Mouse (Mus musculus) gastrocnemius, adult 18-20 months (tissue): ENCODE measurements around the gene Ube2r2. TPM values are rescaled to one million over a fixed set of nuclear protein-coding genes. Genes with fewer than 3 reads are reported as not detected.

Experiments
- DNase-seq: peaks from one replicate; pipeline ENCODE4 v3.0.0; 2021; ENCODE audit warnings: low spot score
- long read RNA-seq, 2 experiments: library from polyadenylated mRNA; stranded (forward); transcript quantifications; one replicate each; pipeline ENCODE4 v2.0.0; 2021
- total RNA-seq, 2 experiments: library from RNA; stranded (reverse); gene quantifications; 2 replicates each; pipeline ENCODE4 v1.2.3; 2021

The Ube2r2 gene
- 100 to 1,000 TPM; 154 to 205 TPM for total RNA-seq
- long read RNA-seq, experiment 1, transcript Ube2r2-201 (5 exons, 3,600 nt): major isoform, 358 of 381 reads
- long read RNA-seq, experiment 1, partial matches to known transcripts: 1 of 381 reads
- long read RNA-seq, experiment 1, other reads (novel, unspliced or antisense): 22 of 381 reads
- long read RNA-seq, experiment 2, transcript Ube2r2-201 (5 exons, 3,600 nt): major isoform, 381 of 397 reads
- long read RNA-seq, experiment 2, partial matches to known transcripts: 0 of 397 reads
- long read RNA-seq, experiment 2, other reads (novel, unspliced or antisense): 14 of 397 reads

DNA sequence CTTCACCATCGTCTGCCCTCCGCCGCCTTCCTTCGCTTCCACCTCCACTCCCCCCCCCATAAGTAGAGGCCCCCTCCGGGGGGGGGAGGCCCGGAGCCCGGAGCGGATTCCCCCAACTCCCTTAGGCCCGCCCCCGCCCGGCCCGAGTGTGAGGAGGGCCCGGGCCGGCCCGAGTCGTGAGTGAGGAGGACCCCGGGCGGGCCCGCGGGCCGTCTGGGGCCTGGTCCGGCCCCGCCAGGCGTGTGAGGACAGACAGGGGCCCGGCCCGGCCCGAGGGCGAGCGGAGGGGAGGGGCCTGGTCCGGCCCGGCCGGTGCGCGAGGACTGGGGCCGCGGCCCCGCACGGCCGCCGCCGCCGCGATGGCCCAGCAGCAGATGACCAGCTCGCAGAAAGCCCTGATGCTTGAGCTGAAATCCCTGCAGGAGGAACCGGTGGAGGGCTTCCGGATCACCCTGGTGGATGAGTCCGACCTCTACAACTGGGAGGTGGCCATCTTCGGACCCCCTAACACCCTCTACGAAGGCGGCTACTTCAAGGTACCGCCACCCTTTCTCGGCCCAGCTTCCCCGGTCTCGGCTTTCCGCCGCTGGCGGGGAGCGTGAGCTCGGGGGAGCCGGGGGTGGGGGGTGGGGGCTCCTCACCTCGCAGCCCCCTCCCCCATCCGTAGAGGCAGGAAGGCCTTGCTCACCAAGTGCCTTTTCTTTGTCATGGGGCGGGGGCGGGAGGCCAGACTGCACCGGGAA, at the start of gene Ube2r2:
Gene Ube2r2, plus strand, starts transcription at position 33 of the 743 bp plus-strand sequence.
- peak; percentile 54 for DNase-seq

DNA sequence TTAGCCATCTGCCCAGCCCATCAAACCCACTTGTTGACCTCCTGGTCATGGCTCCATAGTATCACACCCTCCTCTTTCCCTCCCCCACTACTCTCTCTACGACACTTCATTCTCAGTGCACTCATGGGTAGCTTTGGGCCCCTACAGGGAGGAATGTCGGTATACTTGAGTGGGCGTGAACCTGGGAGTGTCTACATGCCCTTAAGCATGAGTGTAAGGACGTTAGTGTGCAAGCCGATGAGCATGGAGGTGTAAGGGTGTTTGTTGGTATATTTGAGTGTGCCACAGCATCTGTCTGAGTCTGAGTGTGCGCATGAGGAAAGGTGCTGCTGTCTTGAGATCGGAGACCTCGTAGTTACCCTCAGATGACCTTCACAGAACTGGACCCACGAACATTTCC, 48.6 kb upstream of the Ube2r2 start:
- no peak for DNase-seq

DNA sequence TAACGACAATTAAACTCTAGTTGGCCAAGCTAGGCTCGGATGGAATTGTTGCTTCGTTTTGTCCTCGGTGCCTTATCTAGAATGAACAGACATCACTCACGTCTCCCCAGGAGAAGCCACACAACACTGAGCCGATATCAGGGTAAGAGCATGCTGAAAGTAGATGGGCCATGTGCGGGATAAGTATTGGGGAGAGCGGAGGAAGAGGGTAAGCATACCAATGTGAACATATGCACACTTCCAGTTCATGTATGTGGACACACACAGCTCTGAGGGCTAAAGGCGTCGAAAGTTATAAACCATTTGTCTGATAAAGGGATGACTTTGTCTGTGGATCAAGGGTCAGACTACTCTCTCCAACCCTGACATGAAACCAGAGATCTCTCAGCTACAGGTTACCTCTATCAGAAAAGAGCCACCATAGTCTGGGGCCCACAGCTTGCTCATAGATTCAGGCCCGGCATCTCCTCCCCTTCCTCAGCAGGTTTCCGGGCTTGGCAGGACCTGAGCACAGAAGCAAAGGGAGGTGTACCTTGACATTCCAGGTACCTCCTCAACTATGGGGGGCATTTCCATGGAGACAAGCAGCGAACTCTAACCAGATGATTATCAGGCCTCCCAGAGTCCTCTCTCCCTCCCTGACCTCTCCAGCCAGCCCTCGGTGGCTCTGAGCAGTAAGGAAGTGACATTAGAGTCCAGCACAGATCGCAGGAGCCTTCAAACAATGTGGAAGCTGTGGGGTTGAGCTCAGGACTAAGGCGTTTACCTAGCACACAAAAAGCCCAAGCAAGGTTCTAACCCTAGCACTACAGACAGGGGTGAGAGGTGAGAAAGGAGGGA, 47.9 kb upstream of the Ube2r2 start:
- DNase-seq: no peak

DNA sequence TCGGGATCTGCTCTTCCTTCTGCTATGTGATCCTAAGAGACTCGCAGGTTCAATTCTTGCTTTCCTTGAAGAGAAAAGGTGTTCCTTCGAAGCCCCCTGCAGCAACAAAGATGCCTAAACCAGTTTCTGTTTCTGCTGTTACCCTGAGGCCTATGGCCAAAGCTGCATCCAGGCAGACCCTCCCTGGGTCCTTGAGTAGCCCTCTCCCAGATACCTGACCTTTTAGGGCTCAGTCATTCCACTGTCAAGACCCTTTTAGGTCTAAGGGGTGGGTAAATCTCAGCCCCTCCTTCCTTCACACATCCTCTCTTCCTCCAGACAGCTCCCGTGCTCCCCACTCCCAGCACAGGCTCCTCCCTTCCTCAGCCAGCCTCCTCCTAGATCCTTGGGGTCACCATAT, 46.4 kb upstream of the Ube2r2 start:
- DNase-seq: no peak

DNA sequence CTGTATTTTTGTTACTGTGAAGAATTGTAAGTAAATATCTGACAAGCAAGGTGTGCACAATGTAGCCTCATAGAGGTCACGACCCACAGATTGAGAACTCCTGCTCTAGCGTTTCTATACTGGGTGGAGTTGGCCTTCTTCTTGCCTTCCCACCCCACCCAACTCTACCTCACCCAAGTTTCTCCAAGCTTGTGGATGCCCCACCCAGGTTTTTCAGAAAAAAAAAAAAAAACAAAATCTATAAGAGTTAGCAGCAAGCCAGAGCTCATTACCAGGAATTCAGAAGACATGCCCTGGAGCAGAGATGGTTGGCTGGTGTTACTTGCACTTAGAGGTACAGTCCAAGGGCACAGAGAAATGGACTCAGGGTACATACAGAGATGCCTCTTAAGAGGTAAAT, 45.8 kb upstream of the Ube2r2 start:
- no peak for DNase-seq

DNA sequence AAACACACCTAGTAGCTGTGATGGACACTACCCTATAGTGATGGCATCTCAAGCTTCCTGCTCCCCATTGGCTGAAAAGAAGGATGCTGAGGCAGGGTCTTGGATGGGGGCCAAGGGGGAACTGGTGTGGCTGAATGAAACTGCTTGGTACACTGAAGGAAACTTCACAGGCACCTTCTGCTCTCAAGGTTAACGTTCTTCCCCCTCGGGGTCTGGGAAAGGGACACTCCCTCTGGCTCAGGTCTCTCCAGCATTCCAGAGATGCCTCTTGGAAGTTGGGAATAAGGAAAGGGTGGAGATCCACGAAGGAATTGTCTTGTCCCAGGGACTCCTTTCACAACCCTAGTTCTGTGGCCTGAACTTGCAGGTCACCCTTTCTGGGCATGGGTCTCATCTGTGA, 44.2 kb upstream of the Ube2r2 start:
- DNase-seq: no peak

DNA sequence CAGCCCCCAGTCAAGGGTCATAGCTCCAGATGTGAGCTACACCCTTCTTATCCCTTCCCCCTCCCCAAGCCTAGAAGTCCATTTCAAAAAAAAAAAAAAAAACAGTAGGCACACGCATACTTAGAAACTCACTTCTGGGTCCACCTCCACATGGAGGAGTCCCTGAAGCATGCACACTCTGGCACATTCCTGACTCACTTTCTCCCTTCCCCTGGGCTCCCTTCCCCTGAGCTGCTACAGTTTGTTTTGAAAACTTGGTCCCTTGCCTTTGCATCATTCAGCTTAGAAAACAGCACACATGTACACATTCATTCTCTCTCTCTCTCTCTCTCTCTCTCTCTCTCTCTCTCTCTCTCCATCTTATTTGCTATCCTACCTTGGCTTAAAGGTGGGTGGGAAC, 42.6 kb upstream of the Ube2r2 start:
- DNase-seq: no peak

DNA sequence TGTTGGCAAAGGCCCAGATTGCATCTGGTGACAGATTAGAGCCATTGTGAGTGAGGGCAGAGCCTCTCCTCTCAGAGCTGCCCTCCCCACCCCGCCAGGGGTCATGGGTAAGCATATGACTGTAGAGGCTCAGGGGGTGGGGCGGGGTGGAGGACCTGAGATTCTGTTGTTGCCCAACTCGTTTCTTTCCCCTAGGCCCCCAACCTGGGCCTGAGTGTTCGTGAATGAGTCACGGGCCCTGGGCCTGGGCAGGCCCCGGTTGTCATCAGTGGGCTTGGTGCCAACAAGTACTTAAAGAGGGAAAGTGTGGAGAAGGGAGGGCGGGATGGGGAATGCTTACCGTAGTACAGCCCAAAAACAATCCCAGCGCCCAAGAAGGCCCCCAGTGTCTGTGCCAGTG, 41.2 kb upstream of the Ube2r2 start:
- DNase-seq: no peak

DNA sequence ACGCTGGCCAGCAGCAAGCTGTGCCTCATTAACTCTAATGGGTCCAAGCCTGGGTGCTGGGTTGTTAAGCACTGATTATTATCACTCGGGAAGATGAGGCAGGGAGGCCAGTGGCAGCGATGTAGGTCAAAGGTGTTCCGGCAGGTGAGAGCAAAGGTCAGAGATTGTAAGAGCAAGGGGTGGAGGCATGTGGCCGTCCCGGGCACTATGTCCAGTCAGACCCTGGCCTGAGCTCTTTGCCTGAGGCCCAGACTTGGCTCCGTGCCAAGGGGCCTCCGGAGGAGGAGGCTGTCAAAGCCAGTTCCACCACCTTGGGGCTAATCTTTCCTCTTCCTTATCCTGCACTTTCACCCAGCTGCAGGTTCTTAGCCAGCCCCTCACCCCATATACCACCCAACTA, 39.4 kb upstream of the Ube2r2 start:
- DNase-seq: no peak

DNA sequence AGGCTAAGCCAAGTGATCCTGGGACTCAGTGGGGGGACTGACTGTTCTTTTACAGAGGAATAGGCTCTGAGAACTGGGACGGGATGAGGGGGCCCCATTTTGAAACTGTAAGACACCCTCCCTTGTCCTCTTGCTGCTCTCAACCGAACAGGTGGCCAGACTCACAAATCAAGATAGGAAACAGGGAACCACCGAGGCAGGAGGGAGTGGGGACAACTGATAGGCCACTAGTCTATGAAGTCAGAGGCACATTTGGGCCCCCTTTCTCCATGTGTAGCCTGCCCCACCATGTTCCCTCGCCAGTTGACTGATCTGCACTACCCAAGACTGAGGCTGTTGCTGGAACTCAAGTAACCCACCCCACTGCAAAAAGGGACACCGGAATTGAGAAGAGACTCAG, 38.7 kb upstream of the Ube2r2 start:
- DNase-seq: no peak

DNA sequence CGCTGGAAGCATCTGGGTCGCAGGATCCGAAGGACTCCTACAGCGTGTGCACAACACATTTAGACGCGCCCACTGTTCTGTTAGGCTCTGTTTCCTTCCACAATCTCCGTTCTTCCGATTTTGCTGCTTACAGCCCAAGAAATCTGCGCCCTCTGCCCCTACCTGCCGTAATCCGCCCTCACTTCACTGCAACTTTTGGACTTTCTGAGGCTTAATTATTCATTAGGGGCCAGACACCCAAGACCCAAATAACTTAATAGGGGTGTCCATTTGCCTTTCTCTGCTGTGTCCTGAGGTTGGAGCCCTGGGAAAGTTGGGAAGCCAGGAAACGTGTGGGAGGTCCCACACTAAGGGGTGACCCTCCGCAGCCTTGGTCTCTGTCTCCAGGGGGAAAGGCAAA, 38.2 kb upstream of the Ube2r2 start:
- no peak for DNase-seq

DNA sequence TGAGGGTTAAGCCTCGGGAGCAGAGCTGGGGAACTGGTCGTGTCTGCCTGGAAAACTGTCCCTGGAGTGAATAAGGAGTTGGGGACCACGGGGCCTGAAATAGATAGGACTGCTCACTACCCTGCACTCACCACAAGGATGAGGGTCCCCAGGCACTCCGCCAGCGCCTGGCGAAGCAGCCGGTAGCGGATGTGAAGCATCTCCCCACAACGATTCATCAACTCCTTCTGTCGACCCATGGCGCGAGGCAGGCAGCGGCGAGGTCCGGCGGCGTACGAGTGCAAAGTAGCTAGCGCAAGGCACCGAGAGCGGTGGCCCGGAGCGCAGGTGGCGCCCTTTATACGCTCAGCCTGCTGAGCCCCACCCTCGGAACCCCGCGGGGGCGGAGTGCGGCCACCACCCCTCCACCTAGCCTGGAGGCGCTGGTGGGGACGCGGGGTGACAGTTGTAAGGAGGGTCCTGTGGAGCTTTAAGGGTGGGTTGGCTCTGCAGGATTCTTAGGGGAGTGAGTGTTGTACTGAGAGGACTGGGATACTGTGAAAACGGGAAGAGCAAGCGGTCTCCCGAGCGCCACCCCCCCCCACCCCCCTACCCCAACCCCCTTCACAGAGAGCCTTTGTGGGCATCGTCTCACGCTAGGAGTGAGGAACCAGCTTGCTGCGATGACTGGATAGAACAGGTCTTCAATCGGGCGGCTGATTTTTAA, 37.5 kb upstream of the Ube2r2 start, which contains the start of gene Aqp3:
Gene Aqp3, minus strand, starts transcription at position 313 of the 706 bp plus-strand sequence.
- DNase-seq: no peak

DNA sequence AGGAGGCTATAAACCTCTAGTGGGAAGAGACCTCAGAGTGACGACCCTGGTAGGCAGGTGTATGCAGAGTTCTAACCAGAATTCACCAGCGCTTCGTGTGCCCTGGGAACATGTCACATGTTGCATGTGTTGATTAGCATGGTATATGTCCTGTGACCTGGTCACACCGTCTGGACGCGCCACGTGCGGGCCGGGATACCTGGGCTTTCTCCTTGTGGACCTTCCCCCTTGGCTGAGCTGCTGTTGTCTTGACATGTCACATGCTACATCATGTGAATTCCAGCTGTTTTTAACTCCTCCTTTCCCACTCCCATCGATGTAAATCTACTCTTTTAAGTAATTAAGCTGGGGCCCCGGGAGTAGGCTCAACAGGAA, 37.0 kb upstream of the Ube2r2 start:
- no peak for DNase-seq

DNA sequence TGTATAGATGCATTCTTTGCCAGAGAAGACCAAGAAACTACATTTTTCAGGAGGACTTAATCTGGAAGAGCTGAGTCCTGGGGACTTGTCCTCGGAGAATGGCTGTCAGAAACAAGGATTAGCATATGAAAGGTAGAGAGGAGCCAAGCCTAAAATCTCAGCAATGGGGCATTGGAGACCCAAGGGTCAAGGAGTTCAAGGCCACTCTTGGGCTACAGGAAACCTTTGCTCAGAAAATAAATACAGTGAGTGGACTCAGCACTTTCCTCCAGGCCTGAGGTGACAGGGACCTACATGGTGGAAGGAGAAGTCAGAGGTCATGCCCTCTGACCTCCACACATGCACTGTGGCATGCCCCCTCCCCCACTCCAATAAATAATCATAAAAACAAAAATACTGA, 34.6 kb upstream of the Ube2r2 start:
- no peak for DNase-seq

DNA sequence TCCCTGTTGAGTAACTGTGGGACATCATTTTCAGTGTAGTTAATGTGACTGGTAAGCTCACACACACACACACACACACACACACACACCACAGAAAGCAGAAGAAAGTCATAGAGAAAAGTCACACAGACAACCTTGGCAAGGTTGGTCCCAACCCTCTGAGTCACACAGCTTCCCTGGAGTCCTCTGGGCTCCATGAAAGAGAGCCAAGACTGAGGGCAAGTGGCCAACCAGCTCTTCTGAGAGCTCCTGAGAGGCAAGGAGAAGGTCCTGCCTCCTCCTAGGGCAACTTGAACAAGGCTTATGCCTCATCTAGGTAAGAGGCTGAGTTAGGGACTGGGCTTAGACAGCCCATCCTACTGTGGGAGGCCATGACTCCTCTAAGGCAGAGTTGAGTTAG, 32.6 kb upstream of the Ube2r2 start:
- no peak for DNase-seq

DNA sequence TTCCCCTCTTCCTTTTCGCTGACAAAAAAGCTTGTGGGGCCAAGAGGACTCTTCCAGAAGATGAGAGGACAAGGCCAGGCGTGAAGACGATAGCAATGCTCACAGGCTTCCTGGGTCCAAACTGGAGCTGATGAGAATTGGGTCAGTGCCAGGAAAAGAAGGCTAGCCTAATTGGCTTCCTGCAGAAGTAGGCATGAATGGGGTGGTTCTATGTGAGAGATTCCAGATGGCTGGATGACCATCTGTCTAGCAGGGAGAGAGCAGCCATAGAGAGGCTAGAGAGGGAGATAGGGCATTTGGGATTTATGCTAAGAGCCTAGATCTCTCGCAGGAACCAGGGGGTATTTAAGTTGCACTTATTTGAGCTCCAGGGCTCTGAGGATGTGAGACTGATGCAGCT, 28.1 kb upstream of the Ube2r2 start:
- no peak for DNase-seq

DNA sequence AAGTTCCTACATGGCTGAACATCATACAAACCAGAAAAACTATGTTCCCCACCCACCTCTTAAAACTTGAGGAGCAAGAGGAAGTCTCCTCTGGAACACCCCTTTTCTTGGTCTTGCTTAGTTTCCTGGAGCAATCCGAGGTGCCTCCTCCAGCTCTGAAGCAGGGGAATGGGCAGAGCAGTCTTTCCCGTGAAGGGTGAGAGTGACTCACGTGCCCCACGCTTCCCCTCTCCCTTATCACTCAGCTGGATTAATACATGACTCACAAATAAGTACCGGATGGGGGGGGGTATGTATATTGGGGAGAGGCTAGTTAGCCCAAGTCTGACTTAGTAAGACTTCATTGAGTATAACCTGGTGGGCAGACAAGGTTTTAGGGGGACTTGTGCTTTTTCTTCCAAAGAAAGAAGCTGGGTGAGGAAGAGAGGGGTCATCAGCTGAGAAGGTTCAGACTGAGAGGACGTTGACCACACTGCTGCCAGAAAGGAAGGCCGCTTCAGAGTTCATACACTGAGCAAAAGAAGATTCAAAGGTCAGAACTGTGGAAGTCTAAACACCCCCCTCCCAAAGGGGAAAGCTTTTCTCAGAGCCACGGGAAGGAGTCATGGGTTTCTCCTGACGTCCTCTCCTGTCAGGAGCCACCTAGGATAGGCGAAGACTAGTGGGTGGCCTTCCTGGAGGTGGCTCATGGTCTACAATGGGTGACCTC, 26.7 kb upstream of the Ube2r2 start:
- DNase-seq: no peak

DNA sequence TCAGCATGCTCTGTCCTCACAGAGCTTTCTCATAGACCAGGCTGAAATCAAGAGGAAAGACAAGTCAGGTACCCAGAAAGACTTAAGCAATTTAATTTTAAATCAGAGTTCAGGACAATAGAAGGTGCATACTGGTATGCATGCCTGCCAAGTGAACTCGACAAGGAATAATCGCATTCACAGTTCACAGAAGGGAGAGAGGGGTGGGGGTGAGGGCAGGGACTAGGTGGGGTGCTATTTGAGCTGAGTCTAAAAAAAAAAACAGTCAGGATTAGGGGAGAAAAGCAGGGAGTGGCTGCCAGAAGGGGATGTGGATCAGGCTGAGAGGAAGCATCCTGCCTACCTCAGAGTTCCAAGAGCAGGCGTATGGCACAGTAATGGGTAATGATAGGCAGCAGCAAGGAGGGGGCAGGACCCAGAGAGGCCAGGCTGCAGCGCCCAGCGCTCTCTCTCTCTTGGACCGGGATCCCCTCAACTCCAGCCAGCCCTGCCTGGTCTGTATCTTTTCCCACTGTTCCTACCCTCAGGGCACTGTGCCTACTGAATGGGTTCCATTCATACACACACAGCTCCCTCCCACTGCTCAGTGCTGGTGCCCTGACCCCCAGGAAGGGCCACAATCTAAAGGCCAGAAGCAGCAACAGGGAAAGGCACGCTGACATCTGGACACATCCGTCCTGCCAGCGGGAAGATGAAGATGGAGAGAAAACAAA, 21.0 kb upstream of the Ube2r2 start:
- no peak for DNase-seq

DNA sequence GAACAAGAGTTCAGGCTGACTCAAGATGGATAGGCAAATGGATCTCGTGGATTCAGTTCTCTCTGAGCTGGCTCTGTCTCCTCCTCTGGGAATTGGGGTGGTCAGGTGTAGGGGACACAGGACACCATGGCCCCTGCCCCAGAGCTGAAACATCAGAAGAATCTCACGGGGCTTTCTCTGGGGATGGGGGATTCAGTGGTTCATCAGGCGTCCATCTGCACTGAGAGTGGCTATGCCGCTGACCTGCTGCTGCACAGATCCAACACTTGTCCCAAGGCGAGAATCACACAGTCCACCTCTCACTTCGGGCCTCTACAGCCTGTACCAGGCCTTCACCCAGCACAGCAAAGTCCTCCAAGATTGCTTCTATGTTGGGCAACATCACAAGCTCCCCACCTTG, 20.5 kb upstream of the Ube2r2 start:
- no peak for DNase-seq

DNA sequence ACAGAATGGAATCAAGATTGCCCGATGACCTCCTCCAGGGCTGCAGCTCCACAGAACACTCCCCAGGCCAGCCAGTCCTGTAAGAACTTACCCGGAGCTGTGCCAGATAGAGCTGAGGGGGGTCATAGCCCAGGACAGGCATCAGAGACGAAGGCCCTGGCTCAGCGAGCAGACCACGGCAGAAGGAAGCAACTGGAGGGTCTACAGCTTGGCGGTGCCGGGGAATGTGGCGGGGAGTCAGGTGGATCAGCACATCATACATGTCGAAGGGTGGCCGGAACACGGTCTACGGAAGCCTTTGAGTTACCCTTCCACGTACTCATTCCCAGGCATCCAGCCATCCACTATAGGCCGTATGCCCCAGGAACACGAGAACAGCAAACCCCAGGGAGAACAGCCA, 19.8 kb upstream of the Ube2r2 start:
- no peak for DNase-seq
